Mouse (Mus musculus) mesoderm, embryonic 11.5 days (tissue): ENCODE results near the gene Tmem258.

Experiments used
- DNase-seq: peaks from one replicate; pipeline ENCODE4 v3.0.0-alpha.2; 2012; ENCODE audit warnings: low read depth, low spot score

Gene Tmem258

GRCm38 (mm10) chr19:10223561-10223960, 19.7 kb downstream of the Tmem258 start:
- DNase-seq, result no peak

GRCm38 (mm10) chr19:10224637-10225453, 21.0 kb downstream of the Tmem258 start:
- no peak for DNase-seq

GRCm38 (mm10) chr19:10225767-10226166, 22.0 kb downstream of the Tmem258 start:
- DNase-seq, result no peak

GRCm38 (mm10) chr19:10231016-10231415, 27.2 kb downstream of the Tmem258 start:
- DNase-seq, result peak; percentile 74

GRCm38 (mm10) chr19:10231871-10232270, 28.1 kb downstream of the Tmem258 start:
- DNase-seq, result no peak

- no peak for DNase-seq
Measured at GRCm38 (mm10) chr19:10232327-10233017, 28.7 kb downstream of the Tmem258 start.

- DNase-seq, result no peak
Measured at GRCm38 (mm10) chr19:10235784-10236565, 32.2 kb downstream of the Tmem258 start.

GRCm38 (mm10) chr19:10238477-10238876, 34.7 kb downstream of the Tmem258 start:
- DNase-seq, result no peak

- no peak for DNase-seq
Measured at GRCm38 (mm10) chr19:10239419-10239818, 35.6 kb downstream of the Tmem258 start.

- no peak for DNase-seq
Measured at GRCm38 (mm10) chr19:10239975-10240653, 36.3 kb downstream of the Tmem258 start.

GRCm38 (mm10) chr19:10240654-10241305, 37.0 kb downstream of the Tmem258 start, which contains the start of gene Myrf:
Gene Myrf, minus strand, starts transcription at chr19:10240748.
- peak; percentile 83 for DNase-seq

GRCm38 (mm10) chr19:10242916-10243315, 39.1 kb downstream of the Tmem258 start:
- DNase-seq, result no peak

- peak; percentile 54 for DNase-seq
Measured at GRCm38 (mm10) chr19:10244183-10244582, 40.4 kb downstream of the Tmem258 start.

- no peak for DNase-seq
Measured at GRCm38 (mm10) chr19:10247165-10247564, 43.4 kb downstream of the Tmem258 start.

GRCm38 (mm10) chr19:10248128-10248527, 44.3 kb downstream of the Tmem258 start:
- peak; percentile 50 for DNase-seq
